ENCODE assay signal across 11 mouse cellular contexts in genomic region chr8:46941731-46942650, GRCm38 (mm10). TPM values are rescaled to one million over a fixed set of nuclear protein-coding genes. Genes with fewer than 3 reads are reported as not detected.
DNase-seq lines count a peak whose midpoint lies in the region; ATAC-seq and TF ChIP-seq lines count a peak whose summit lies in the region.
"Had no signal": no experiment of that assay in that cellular context is flagged by ENCODE, and none has a peak within 500 bp of the region (broad histone marks: within the 10 kb centered on the region; RNA-seq: fewer than 3 reads in every experiment).

No protein-coding gene starts in this region.

- H3K4me2 ChIP-seq in heart, embryonic 11.5 days, result 0 out of 2 replicates have a peak overlapping the region, but pooled peaks have one; percentile 11
- H3K4me2 ChIP-seq in lung, embryonic 14.5 days, result no peak overlapping the region
- H3K4me2 ChIP-seq in midbrain, embryonic 14.5 days (ENCODE audit: low read length), result no peak overlapping the region
- H3K4me2 ChIP-seq: forebrain, embryonic 15.5 days; hindbrain, embryonic 14.5 days; liver, embryonic 11.5 days had no signal

- no peaks in the 10 kb centered on the region for H3K36me3 ChIP-seq in heart, embryonic 11.5 days (ENCODE audit: control insufficient read depth, insufficient read depth, low read length)
- H3K36me3 ChIP-seq in lung, embryonic 14.5 days (ENCODE audit: insufficient read depth), result no peaks in the 10 kb centered on the region
- no peaks in the 10 kb centered on the region for H3K36me3 ChIP-seq in midbrain, embryonic 14.5 days (ENCODE audit: control insufficient read depth, insufficient read depth, low read length)
- H3K36me3 ChIP-seq: forebrain, embryonic 15.5 days had no signal

- H3K9me3 ChIP-seq in heart, embryonic 11.5 days (replicated peaks; ENCODE audit: control insufficient read depth, low read length), result 0 out of 2 replicates have a peak, but pooled peaks cover 3% of the 10 kb centered on the region
- H3K9me3 ChIP-seq in lung, embryonic 14.5 days (ENCODE audit: low read depth, low read length), result no peaks in the 10 kb centered on the region
- H3K9me3 ChIP-seq in midbrain, embryonic 14.5 days (ENCODE audit: control insufficient read depth, low read length), result no peaks in the 10 kb centered on the region
- H3K9me3 ChIP-seq: forebrain, embryonic 15.5 days had no signal

- H3K4me3 ChIP-seq in heart, embryonic 11.5 days (ENCODE audit: low read depth, low read length), result no peak overlapping the region
- no peak overlapping the region for H3K4me3 ChIP-seq in lung, embryonic 14.5 days (ENCODE audit: low read depth, low read length)
- H3K4me3 ChIP-seq in bone marrow macrophage, adult 2 months (ENCODE audit: insufficient read depth, low read length), result peak overlapping the region; percentile 43
- H3K4me3 ChIP-seq in midbrain, embryonic 14.5 days (replicated peaks; ENCODE audit: low read depth, low read length), result no peak overlapping the region
- H3K4me3 ChIP-seq: forebrain, embryonic 15.5 days had no signal

- no peaks in the 10 kb centered on the region for H3K4me1 ChIP-seq in heart, embryonic 11.5 days (ENCODE audit: control insufficient read depth, insufficient read depth, low read length)
- H3K4me1 ChIP-seq in lung, embryonic 14.5 days (ENCODE audit: insufficient read depth), result no peaks in the 10 kb centered on the region
- peaks cover 16% of the 10 kb centered on the region for H3K4me1 ChIP-seq in bone marrow macrophage, adult 2 months (ENCODE audit: control insufficient read depth, insufficient read depth, low read length)
- H3K4me1 ChIP-seq in midbrain, embryonic 14.5 days (ENCODE audit: control insufficient read depth, insufficient read depth, low read length), result no peaks in the 10 kb centered on the region
- H3K4me1 ChIP-seq: forebrain, embryonic 15.5 days had no signal

- H3K27me3 ChIP-seq in heart, embryonic 11.5 days (ENCODE audit: control insufficient read depth, insufficient read depth, low read length), result no peaks in the 10 kb centered on the region
- no peaks in the 10 kb centered on the region for H3K27me3 ChIP-seq in lung, embryonic 14.5 days (ENCODE audit: insufficient read depth, low read length)
- no peaks in the 10 kb centered on the region for H3K27me3 ChIP-seq in midbrain, embryonic 14.5 days (ENCODE audit: control insufficient read depth, insufficient read depth, low read length)
- H3K27me3 ChIP-seq: forebrain, embryonic 15.5 days had no signal

- ATAC-seq in heart, embryonic 11.5 days (replicated peaks; ENCODE audit: insufficient number of reproducible peaks, low FRiP score, low TSS enrichment), result no peak
- ATAC-seq in lung, embryonic 14.5 days (ENCODE audit: insufficient read depth), result no peak
- peak; percentile 0 for ATAC-seq in inflammation-experienced regulatory T-cells, adult 6 months
- no peak for ATAC-seq in midbrain, embryonic 14.5 days (ENCODE audit: low FRiP score, low TSS enrichment)
- ATAC-seq: forebrain, embryonic 15.5 days had no signal

- peak overlapping the region; percentile 10; the same call in 1 of the 2 replicates for H3K27ac ChIP-seq in heart, embryonic 11.5 days (ENCODE audit: low read depth, low read length)
- 0 out of 2 replicates have a peak overlapping the region, but pooled peaks have one; percentile 27 for H3K27ac ChIP-seq in lung, embryonic 14.5 days (ENCODE audit: low read depth)
- H3K27ac ChIP-seq in bone marrow macrophage, adult 2 months (ENCODE audit: insufficient read depth, low read depth, low read length), result peak overlapping the region; percentile 73
- no peak overlapping the region for H3K27ac ChIP-seq in midbrain, embryonic 14.5 days (replicated peaks; ENCODE audit: low read depth, low read length)
- H3K27ac ChIP-seq: forebrain, embryonic 15.5 days; hindbrain, embryonic 14.5 days had no signal

- DNase-seq in heart, adult 8-10 months (ENCODE audit: low spot score), result no peak
- DNase-seq in lung, embryonic 14.5 days, result no peak
- DNase-seq in lung, postnatal 25 days (ENCODE audit: low spot score), result no peak
- DNase-seq in cerebellum, adult 11 months, result no peak
- DNase-seq in midbrain, embryonic 14.5 days, result no peak

- no peak for TF ChIP-seq POLR2A in bone marrow macrophage, adult 2 months (IDR thresholded peaks at IDR 0.05; ENCODE audit: borderline replicate concordance, low read depth, low read length)

- TF ChIP-seq CTCF in lung, embryonic 14.5 days (IDR thresholded peaks at IDR 0.05; ENCODE audit: low read depth), result no peak
- no peak for TF ChIP-seq CTCF in bone marrow macrophage, adult 2 months (IDR thresholded peaks at IDR 0.05; ENCODE audit: low read depth, low read length)

- whole genome bisulfite sequencing in heart, embryonic 11.5 days (ENCODE audit: insufficient replicate concordance), result 73% methylated on average over 15 of the region's 15 CpGs
- WGBS in lung, embryonic 14.5 days, result 64% methylated on average over 15 of the region's 15 CpGs
- WGBS in midbrain, embryonic 14.5 days, result 81% methylated on average over 15 of the region's 15 CpGs

- no peak overlapping the region for H3K9ac ChIP-seq in heart, embryonic 11.5 days (ENCODE audit: low read depth, low read length)
- no peak overlapping the region for H3K9ac ChIP-seq in lung, embryonic 14.5 days
- H3K9ac ChIP-seq in midbrain, embryonic 14.5 days (replicated peaks; ENCODE audit: low read length), result no peak overlapping the region
- H3K9ac ChIP-seq: forebrain, embryonic 15.5 days; hindbrain, embryonic 14.5 days had no signal

RNA-seq across cellular contexts. Expression of gene Enpp6, which starts 44.7 kb away (rescaled TPM):
- 2.1 and 2.5 TPM in 2 replicates for polyA plus RNA-seq in heart, embryonic 11.5 days (2014; fragmentation: Nextera tagmentation; extraction: Ambion mirVana)
- total RNA-seq in heart, adult 8-10 months (2022), result 1 to 10 TPM; 2.4 to 7.3 (median 3.1) TPM
- 0.29 and 0.89 TPM in 2 replicates for polyA plus RNA-seq in lung, embryonic 14.5 days (2014; fragmentation: Nextera tagmentation; extraction: Ambion mirVana)
- 0.16 and 0.36 TPM in 2 replicates for polyA plus RNA-seq in bone marrow macrophage, adult 2 months (2012; ENCODE audit: insufficient read depth, insufficient read length, missing spikeins)
- polyA plus RNA-seq in inflammation-experienced regulatory T-cells, adult 6 months (2017; shearing (Covaris generic)), result 1 to 10 TPM in 1 of 3 experiments, under 1 TPM in 2; 0.86 to 1.2 (median 0.99) TPM
- not detected in 2 replicates for polyA plus RNA-seq in midbrain, embryonic 14.5 days (2014; fragmentation: Nextera tagmentation; extraction: Ambion mirVana)
